Mouse (Mus musculus): ENCODE results near the gene Sowahd. TPM values are rescaled to one million over a fixed set of nuclear protein-coding genes. Genes with fewer than 3 reads are reported as not detected.
"Not testable (repeated sequence)": the region's sequence is repeated elsewhere in the genome, so short reads cannot be mapped to it uniquely, and the experiment has no call there.

The Sowahd gene
- polyA plus RNA-seq, 1 experiment from 2014 or later = 0.24 TPM

GRCm38 (mm10) chrX:37048890-37049823 is 512 bp downstream of the Sowahd start:
- peak overlapping the region; percentile 69 for H3K4me2 ChIP-seq (ENCODE audit: low read depth, low read length)
- H3K27me3 ChIP-seq (ENCODE audit: control insufficient read depth, insufficient read depth, low read length) = peaks cover 30% of the 10 kb centered on the region
- 0 out of 2 replicates have a peak, but pooled peaks cover 2% of the 10 kb centered on the region for H3K4me1 ChIP-seq (ENCODE audit: control insufficient read depth, insufficient read depth, low read length)
- 15% methylated on average over 57 of the region's 70 CpGs for WGBS
- H3K4me3 ChIP-seq (ENCODE audit: low read length) = peak overlapping the region; percentile 48
- ATAC-seq (replicated peaks; ENCODE audit: extremely low read depth, insufficient read depth, low FRiP score) = 0 out of 2 replicates have a peak, but pooled peaks have one; percentile 32
- no peak overlapping the region for H3K27ac ChIP-seq (ENCODE audit: low read length)
- H3K9ac ChIP-seq (ENCODE audit: low read length) = peak overlapping the region; percentile 46
- H3K36me3 ChIP-seq (ENCODE audit: control insufficient read depth, insufficient read depth) = no peaks in the 10 kb centered on the region
- H3K9me3 ChIP-seq (replicated peaks; ENCODE audit: control insufficient read depth, low read length) = no peaks in the 10 kb centered on the region

- no peak for ATAC-seq (replicated peaks; ENCODE audit: extremely low read depth, insufficient read depth, low FRiP score)
- Histone ChIP-seq H3K27me3 (ENCODE audit: control insufficient read depth, insufficient read depth, low read length) (no peaks in the 10 kb centered on the region), H3K9ac (ENCODE audit: low read length) (no peak overlapping the region), H3K4me3 (ENCODE audit: low read length) (no peak overlapping the region), H3K9me3 (replicated peaks; ENCODE audit: control insufficient read depth, low read length) (no peaks in the 10 kb centered on the region), H3K27ac (ENCODE audit: low read length) (no peak overlapping the region), H3K4me1 (ENCODE audit: control insufficient read depth, insufficient read depth, low read length) (no peaks in the 10 kb centered on the region), H3K36me3 (ENCODE audit: control insufficient read depth, insufficient read depth) (no peaks in the 10 kb centered on the region), H3K4me2 (ENCODE audit: low read depth, low read length) (no peak overlapping the region)
- 66% methylated on average over 9 of the region's 9 CpGs for WGBS
These were observed 15.3 kb downstream of the Sowahd start for GRCm38 (mm10) chrX:37063902-37064301.

- H3K9me3 ChIP-seq (replicated peaks; ENCODE audit: control insufficient read depth, low read length) = no peaks in the 10 kb centered on the region
- H3K9ac ChIP-seq (ENCODE audit: low read length) = no peak overlapping the region
- H3K27ac ChIP-seq (ENCODE audit: low read length) = no peak overlapping the region
- no peaks in the 10 kb centered on the region for H3K4me1 ChIP-seq (ENCODE audit: control insufficient read depth, insufficient read depth, low read length)
- no peak for ATAC-seq (replicated peaks; ENCODE audit: extremely low read depth, insufficient read depth, low FRiP score)
- no peak overlapping the region for H3K4me3 ChIP-seq (ENCODE audit: low read length)
- H3K4me2 ChIP-seq (ENCODE audit: low read depth, low read length) = no peak overlapping the region
- no peaks in the 10 kb centered on the region for H3K36me3 ChIP-seq (ENCODE audit: control insufficient read depth, insufficient read depth)
- no peaks in the 10 kb centered on the region for H3K27me3 ChIP-seq (ENCODE audit: control insufficient read depth, insufficient read depth, low read length)
- 65% methylated on average over 3 of the region's 3 CpGs for WGBS
These were observed 18.7 kb downstream of the Sowahd start for GRCm38 (mm10) chrX:37067299-37067698.

GRCm38 (mm10) chrX:37068766-37069165 is 20.1 kb downstream of the Sowahd start:
- ATAC-seq (replicated peaks; ENCODE audit: extremely low read depth, insufficient read depth, low FRiP score) = no peak
- no peak overlapping the region for H3K9ac ChIP-seq (ENCODE audit: low read length)
- H3K36me3 ChIP-seq (ENCODE audit: control insufficient read depth, insufficient read depth) = no peaks in the 10 kb centered on the region
- no peak overlapping the region for H3K4me3 ChIP-seq (ENCODE audit: low read length)
- no peaks in the 10 kb centered on the region for H3K9me3 ChIP-seq (replicated peaks; ENCODE audit: control insufficient read depth, low read length)
- no peak overlapping the region for H3K27ac ChIP-seq (ENCODE audit: low read length)
- H3K4me2 ChIP-seq (ENCODE audit: low read depth, low read length) = no peak overlapping the region
- 81% methylated on average over 5 of the region's 5 CpGs for WGBS
- no peaks in the 10 kb centered on the region for H3K4me1 ChIP-seq (ENCODE audit: control insufficient read depth, insufficient read depth, low read length)
- H3K27me3 ChIP-seq (ENCODE audit: control insufficient read depth, insufficient read depth, low read length) = no peaks in the 10 kb centered on the region

- no peak overlapping the region for H3K27ac ChIP-seq (ENCODE audit: low read length)
- H3K9me3 ChIP-seq (replicated peaks; ENCODE audit: control insufficient read depth, low read length) = no peaks in the 10 kb centered on the region
- no peaks in the 10 kb centered on the region for H3K4me1 ChIP-seq (ENCODE audit: control insufficient read depth, insufficient read depth, low read length)
- no peaks in the 10 kb centered on the region for H3K27me3 ChIP-seq (ENCODE audit: control insufficient read depth, insufficient read depth, low read length)
- no peak overlapping the region for H3K4me2 ChIP-seq (ENCODE audit: low read depth, low read length)
- WGBS = 37% methylated on average over 9 of the region's 9 CpGs
- H3K36me3 ChIP-seq (ENCODE audit: control insufficient read depth, insufficient read depth) = no peaks in the 10 kb centered on the region
- ATAC-seq (replicated peaks; ENCODE audit: extremely low read depth, insufficient read depth, low FRiP score) = no peak
- H3K9ac ChIP-seq (ENCODE audit: low read length) = no peak overlapping the region
- no peak overlapping the region for H3K4me3 ChIP-seq (ENCODE audit: low read length)
These were observed 25.7 kb downstream of the Sowahd start for GRCm38 (mm10) chrX:37074262-37074892.

- no peaks in the 10 kb centered on the region for H3K9me3 ChIP-seq (replicated peaks; ENCODE audit: control insufficient read depth, low read length)
- no peak overlapping the region for H3K4me3 ChIP-seq (ENCODE audit: low read length)
- H3K27ac ChIP-seq (ENCODE audit: low read length) = no peak overlapping the region
- WGBS = 73% methylated on average over 8 of the region's 8 CpGs
- no peak overlapping the region for H3K4me2 ChIP-seq (ENCODE audit: low read depth, low read length)
- H3K27me3 ChIP-seq (ENCODE audit: control insufficient read depth, insufficient read depth, low read length) = no peaks in the 10 kb centered on the region
- H3K36me3 ChIP-seq (ENCODE audit: control insufficient read depth, insufficient read depth) = peaks cover 7% of the 10 kb centered on the region; the same call in 1 of the 2 replicates
- no peaks in the 10 kb centered on the region for H3K4me1 ChIP-seq (ENCODE audit: control insufficient read depth, insufficient read depth, low read length)
- no peak overlapping the region for H3K9ac ChIP-seq (ENCODE audit: low read length)
- ATAC-seq (replicated peaks; ENCODE audit: extremely low read depth, insufficient read depth, low FRiP score) = no peak
These were observed 28.0 kb downstream of the Sowahd start for GRCm38 (mm10) chrX:37076651-37077050.

GRCm38 (mm10) chrX:37080345-37080744 is 31.7 kb downstream of the Sowahd start:
- H3K27ac ChIP-seq (ENCODE audit: low read length); H3K4me1 ChIP-seq (ENCODE audit: control insufficient read depth, insufficient read depth, low read length); H3K4me3 ChIP-seq (ENCODE audit: low read length); H3K36me3 ChIP-seq (ENCODE audit: control insufficient read depth, insufficient read depth); H3K9ac ChIP-seq (ENCODE audit: low read length); H3K9me3 ChIP-seq (replicated peaks; ENCODE audit: control insufficient read depth, low read length); ATAC-seq (replicated peaks; ENCODE audit: extremely low read depth, insufficient read depth, low FRiP score); H3K4me2 ChIP-seq (ENCODE audit: low read depth, low read length); H3K27me3 ChIP-seq (ENCODE audit: control insufficient read depth, insufficient read depth, low read length): not testable (repeated sequence)
- 54% methylated on average over 3 of the region's 4 CpGs for WGBS

- H3K27me3 ChIP-seq (ENCODE audit: control insufficient read depth, insufficient read depth, low read length) = no peaks in the 10 kb centered on the region
- H3K4me3 ChIP-seq (ENCODE audit: low read length) = no peak overlapping the region
- H3K4me1 ChIP-seq (ENCODE audit: control insufficient read depth, insufficient read depth, low read length) = peaks cover 5% of the 10 kb centered on the region; the same call in 1 of the 2 replicates
- H3K27ac ChIP-seq (ENCODE audit: low read length) = no peak overlapping the region
- 53% methylated on average over 6 of the region's 6 CpGs for WGBS
- H3K36me3 ChIP-seq (ENCODE audit: control insufficient read depth, insufficient read depth) = peaks cover 7% of the 10 kb centered on the region
- no peak overlapping the region for H3K9ac ChIP-seq (ENCODE audit: low read length)
- ATAC-seq (replicated peaks; ENCODE audit: extremely low read depth, insufficient read depth, low FRiP score) = no peak
- H3K9me3 ChIP-seq (replicated peaks; ENCODE audit: control insufficient read depth, low read length) = no peaks in the 10 kb centered on the region
- no peak overlapping the region for H3K4me2 ChIP-seq (ENCODE audit: low read depth, low read length)
These were observed 32.5 kb downstream of the Sowahd start for GRCm38 (mm10) chrX:37081194-37081593.
